Mouse (Mus musculus) heart, postnatal 0 days (tissue): Measurements from ENCODE around the gene Vmn1r8. TPM values are rescaled to one million over a fixed set of nuclear protein-coding genes. Genes with fewer than 3 reads are reported as not detected.
"Not testable (repeated sequence)": the region's sequence is repeated elsewhere in the genome, so short reads cannot be mapped to it uniquely, and the experiment has no call there.

Experiments used
- ATAC-seq: fragments of 200-750 bp; cut with Nextera tagmentation; 2 replicates; pipeline ENCODE4 v1.8.0; 2017; ENCODE audit warnings: low read depth, moderate number of reproducible peaks, moderate library complexity; ENCODE audit not compliant: insufficient read depth
- DNase-seq: peaks from one replicate; pipeline ENCODE4 v3.0.0-alpha.2; 2016; ENCODE audit warnings: low spot score
- H3K27ac ChIP-seq: fragments of 300-500 bp; sonication (generic); 2 replicates; pipeline ENCODE4 v1.5.1; 2014; ENCODE audit warnings: low read depth, mild to moderate bottlenecking
- H3K27me3 ChIP-seq: fragments of 300-500 bp; sonication (generic); 2 replicates; pipeline ENCODE4 v1.6.1; 2014; ENCODE audit warnings: low read length, mixed read lengths; ENCODE audit not compliant: control insufficient read depth, insufficient read depth
- H3K36me3 ChIP-seq: fragments of 300-500 bp; sonication (generic); replicated peaks from 2 replicates; pipeline ENCODE4 v1.6.1; 2014; ENCODE audit warnings: low read length, mixed read lengths; ENCODE audit not compliant: control insufficient read depth, insufficient read depth
- H3K4me1 ChIP-seq: fragments of 300-500 bp; sonication (generic); 2 replicates; pipeline ENCODE4 v1.6.1; 2014; ENCODE audit warnings: antibody characterized with exemption; ENCODE audit not compliant: control insufficient read depth, insufficient read depth
- H3K4me2 ChIP-seq: fragments of 300-500 bp; sonication (generic); 2 replicates; pipeline ENCODE4 v1.6.1; 2014; ENCODE audit warnings: low read depth, mild to moderate bottlenecking, low read length, moderate library complexity
- H3K4me3 ChIP-seq: fragments of 300-500 bp; sonication (generic); 2 replicates; pipeline ENCODE4 v1.5.1; 2014; ENCODE audit warnings: low read depth, low read length
- H3K9ac ChIP-seq: fragments of 300-500 bp; sonication (generic); replicated peaks from 2 replicates; pipeline ENCODE4 v1.6.1; 2014; ENCODE audit warnings: low read depth, low read length, mixed read lengths
- H3K9me3 ChIP-seq: fragments of 300-500 bp; sonication (generic); replicated peaks from 2 replicates; pipeline ENCODE4 v1.6.1; 2016; ENCODE audit warnings: low read length; ENCODE audit not compliant: control insufficient read depth
- CTCF ChIP-seq: IDR thresholded peaks from 2 replicates; pipeline ENCODE4 v1.5.1; 2016; ENCODE audit warnings: antibody characterized with exemption, control low read depth, low read depth
- EP300 ChIP-seq: IDR thresholded peaks from 2 replicates; pipeline ENCODE4 v1.6.1; 2016; ENCODE audit warnings: antibody characterized with exemption, low read depth
- WGBS: fragments of 180-500 bp; shearing (Covaris S2); extraction: QIAGEN DNeasy Blood & Tissue Kit; methylation state at CpG from one replicate; pipeline ENCODE4 v1.1.7; 2014; 5-methylcytosine and 5-hydroxymethylcytosine counted together
- polyA plus RNA-seq: library from polyadenylated mRNA; unstranded; fragments of >200 nt; fragmentation: Nextera tagmentation; extraction: Ambion mirVana; gene quantifications from 2 replicates; pipeline ENCODE4 v1.2.1, GENCODE M21; 2015
- total RNA-seq: library from RNA; depleted of rRNA; stranded (reverse); fragments of >200 nt; gene quantifications from 2 replicates; pipeline ENCODE4 v1.2.3, GENCODE M21; 2014; ENCODE audit warnings: low replicate concordance; rRNA removed

The Vmn1r8 gene
- total RNA-seq (not detected in 2 replicates), polyA plus RNA-seq (not detected in 2 replicates)

GRCm38 (mm10) chr6:57031984-57032383, at the start of gene Vmn1r8:
Gene Vmn1r8 (plus strand): TSS chr6:57032284.
- H3K4me2 ChIP-seq: no peak within 1 kb of the TSS
- H3K4me1 ChIP-seq: no peaks in the 10 kb centered on the region
- no peak for TF ChIP-seq CTCF
- no peak for TF ChIP-seq EP300
- no peak within 1 kb of the TSS for H3K4me3 ChIP-seq
- no peak within 1 kb of the TSS for H3K27ac ChIP-seq
- no peaks in the 10 kb centered on the region for H3K9me3 ChIP-seq
- no peak for DNase-seq
- no peaks in the 10 kb centered on the region for H3K27me3 ChIP-seq
- H3K9ac ChIP-seq: no peak within 1 kb of the TSS
- H3K36me3 ChIP-seq: no peaks in the 10 kb centered on the region
- no peak for ATAC-seq

GRCm38 (mm10) chr6:56996943-56997342, 35.1 kb upstream of the Vmn1r8 start, which contains the start of gene Vmn1r6:
Gene Vmn1r6 (plus strand): TSS chr6:56997243.
- H3K27me3 ChIP-seq: no peaks in the 10 kb centered on the region
- no peaks in the 10 kb centered on the region for H3K36me3 ChIP-seq
- H3K4me1 ChIP-seq: no peaks in the 10 kb centered on the region
- 62% methylated on average over 2 of the region's 2 CpGs for WGBS
- no peaks in the 10 kb centered on the region for H3K9me3 ChIP-seq
- DNase-seq: no peak
- H3K4me3 ChIP-seq: no peak within 1 kb of the TSS
- ATAC-seq: no peak
- no peak within 1 kb of the TSS for H3K9ac ChIP-seq
- no peak within 1 kb of the TSS for H3K27ac ChIP-seq
- TF ChIP-seq EP300 (no peak), CTCF (no peak)
- no peak within 1 kb of the TSS for H3K4me2 ChIP-seq

GRCm38 (mm10) chr6:57025224-57025623, 6.9 kb upstream of the Vmn1r8 start, which contains the start of gene Vmn1r7:
Gene Vmn1r7 (minus strand): TSS chr6:57025324.
- H3K36me3 ChIP-seq, H3K27me3 ChIP-seq, ATAC-seq, H3K4me1 ChIP-seq, H3K4me3 ChIP-seq, H3K9ac ChIP-seq, H3K9me3 ChIP-seq, H3K4me2 ChIP-seq, DNase-seq, H3K27ac ChIP-seq: not testable (repeated sequence)
- WGBS: 72% methylated on average over 2 of the region's 2 CpGs

GRCm38 (mm10) chr6:57034674-57035073, 2.6 kb downstream of the Vmn1r8 start:
- Histone ChIP-seq H3K9me3 (no peaks in the 10 kb centered on the region), H3K27ac (no peak overlapping the region), H3K4me3 (no peak overlapping the region), H3K4me2 (no peak overlapping the region), H3K36me3 (no peaks in the 10 kb centered on the region), H3K4me1 (no peaks in the 10 kb centered on the region), H3K27me3 (no peaks in the 10 kb centered on the region), H3K9ac (no peak overlapping the region)
- TF ChIP-seq EP300 (no peak), CTCF (no peak)
- DNase-seq (no peak), ATAC-seq (no peak)
- WGBS: 60% methylated on average over 2 of the region's 2 CpGs

- TF ChIP-seq CTCF (peak; percentile 41), EP300 (no peak)
- H3K9me3 ChIP-seq: no peaks in the 10 kb centered on the region
- no peak for DNase-seq
Observed at GRCm38 (mm10) chr6:57063730-57064129, 31.6 kb downstream of the Vmn1r8 start.

GRCm38 (mm10) chr6:57066487-57066886, 34.4 kb downstream of the Vmn1r8 start, which contains the start of gene Vmn1r9:
Gene Vmn1r9 (plus strand): TSS chr6:57066787.
- Histone ChIP-seq H3K4me3 (no peak within 1 kb of the TSS), H3K4me1 (no peaks in the 10 kb centered on the region), H3K27me3 (no peaks in the 10 kb centered on the region), H3K4me2 (no peak within 1 kb of the TSS), H3K36me3 (no peaks in the 10 kb centered on the region), H3K27ac (no peak within 1 kb of the TSS), H3K9ac (no peak within 1 kb of the TSS), H3K9me3 (no peaks in the 10 kb centered on the region)
- DNase-seq: no peak
- ATAC-seq: no peak
- 60% methylated on average over 2 of the region's 2 CpGs for WGBS
- TF ChIP-seq CTCF: no peak
- no peak for TF ChIP-seq EP300

More at GRCm38 (mm10) chr6:57063730-57064129, 31.6 kb downstream of the Vmn1r8 start:
- Histone ChIP-seq H3K4me1 (no peaks in the 10 kb centered on the region), H3K27ac (no peak overlapping the region), H3K4me2 (no peak overlapping the region), H3K36me3 (no peaks in the 10 kb centered on the region), H3K9ac (no peak overlapping the region), H3K4me3 (no peak overlapping the region), H3K27me3 (no peaks in the 10 kb centered on the region)
- no peak for ATAC-seq

Other genes with a start within 250 kb of the Vmn1r8 start
- gene Kbtbd2, start 234.5 kb upstream of the Vmn1r8 start, total RNA-seq: 37.2 and 41.5 TPM in 2 replicates
- 17.0 and 17.6 TPM in 2 replicates for gene Kbtbd2, start 234.5 kb upstream of the Vmn1r8 start, polyA plus RNA-seq
- 123 and 142 TPM in 2 replicates for gene Fkbp9, start 200.2 kb upstream of the Vmn1r8 start, total RNA-seq
- 90.0 and 90.2 TPM in 2 replicates for gene Fkbp9, start 200.2 kb upstream of the Vmn1r8 start, polyA plus RNA-seq
- 65.3 and 74.0 TPM in 2 replicates for gene Nt5c3, start 108.4 kb upstream of the Vmn1r8 start, total RNA-seq
- gene Nt5c3, start 108.4 kb upstream of the Vmn1r8 start, polyA plus RNA-seq: 95.9 and 108 TPM in 2 replicates
- gene Vmn1r4, start 108.3 kb upstream of the Vmn1r8 start, total RNA-seq: not detected in 2 replicates
- 0.07 and 0.19 TPM in 2 replicates for gene Vmn1r4, start 108.3 kb upstream of the Vmn1r8 start, polyA plus RNA-seq
- not detected in 2 replicates for gene Vmn1r5, start 62.0 kb upstream of the Vmn1r8 start, total RNA-seq
- gene Vmn1r5, start 62.0 kb upstream of the Vmn1r8 start, polyA plus RNA-seq: not detected in 2 replicates
- gene Vmn1r6, start 35.0 kb upstream of the Vmn1r8 start, total RNA-seq: not detected in 2 replicates
- gene Vmn1r6, start 35.0 kb upstream of the Vmn1r8 start, polyA plus RNA-seq: not detected in 2 replicates
- gene Vmn1r7, start 7.0 kb upstream of the Vmn1r8 start, total RNA-seq: not detected in 2 replicates
- not detected in 2 replicates for gene Vmn1r7, start 7.0 kb upstream of the Vmn1r8 start, polyA plus RNA-seq
- gene Vmn1r9, start 34.5 kb downstream of the Vmn1r8 start, total RNA-seq: not detected in 2 replicates
- not detected in 2 replicates for gene Vmn1r9, start 34.5 kb downstream of the Vmn1r8 start, polyA plus RNA-seq
- not detected in 2 replicates for gene Vmn1r10, start 77.2 kb downstream of the Vmn1r8 start, total RNA-seq
- gene Vmn1r10, start 77.2 kb downstream of the Vmn1r8 start, polyA plus RNA-seq: not detected in 2 replicates
- not detected in 2 replicates for gene Vmn1r11, start 101.2 kb downstream of the Vmn1r8 start, total RNA-seq
- not detected in 2 replicates for gene Vmn1r11, start 101.2 kb downstream of the Vmn1r8 start, polyA plus RNA-seq
- not detected in 2 replicates for gene Vmn1r12, start 124.6 kb downstream of the Vmn1r8 start, total RNA-seq
- not detected in 2 replicates for gene Vmn1r12, start 124.6 kb downstream of the Vmn1r8 start, polyA plus RNA-seq
- not detected in 2 replicates for gene Vmn1r13, start 171.0 kb downstream of the Vmn1r8 start, total RNA-seq
- not detected in 2 replicates for gene Vmn1r13, start 171.0 kb downstream of the Vmn1r8 start, polyA plus RNA-seq
- not detected in 2 replicates for gene Vmn1r14, start 199.4 kb downstream of the Vmn1r8 start, total RNA-seq
- gene Vmn1r14, start 199.4 kb downstream of the Vmn1r8 start, polyA plus RNA-seq: not detected in 2 replicates
- gene Vmn1r15, start 225.7 kb downstream of the Vmn1r8 start, total RNA-seq: not detected in 2 replicates
- gene Vmn1r15, start 225.7 kb downstream of the Vmn1r8 start, polyA plus RNA-seq: not detected in 2 replicates